Mouse (Mus musculus): Measurements from ENCODE around the gene Akr1e1.

- no peak for TF ChIP-seq CTCF (IDR thresholded peaks at IDR 0.05; ENCODE audit: low read depth, low read length)
- TF ChIP-seq GATA1 (IDR thresholded peaks at IDR 0.05; ENCODE audit: borderline replicate concordance, low read length): no peak
- TF ChIP-seq POLR2AphosphoS5 (IDR thresholded peaks at IDR 0.05; ENCODE audit: insufficient replicate concordance, low read depth, low read length): no peak
- no peak for TF ChIP-seq GATA2 (IDR thresholded peaks at IDR 0.05; ENCODE audit: borderline replicate concordance, low read depth, low read length)
Measured at GRCm38 (mm10) chr13:4560500-4560899, 48.5 kb downstream of the Akr1e1 start.
